Mouse (Mus musculus): ENCODE measurements around the gene Cyth4. TPM values are rescaled to one million over a fixed set of nuclear protein-coding genes. Genes with fewer than 3 reads are reported as not detected.

Gene Cyth4
- polyA plus RNA-seq, 1 experiment from 2014 or later, result 8.2 TPM

DNA sequence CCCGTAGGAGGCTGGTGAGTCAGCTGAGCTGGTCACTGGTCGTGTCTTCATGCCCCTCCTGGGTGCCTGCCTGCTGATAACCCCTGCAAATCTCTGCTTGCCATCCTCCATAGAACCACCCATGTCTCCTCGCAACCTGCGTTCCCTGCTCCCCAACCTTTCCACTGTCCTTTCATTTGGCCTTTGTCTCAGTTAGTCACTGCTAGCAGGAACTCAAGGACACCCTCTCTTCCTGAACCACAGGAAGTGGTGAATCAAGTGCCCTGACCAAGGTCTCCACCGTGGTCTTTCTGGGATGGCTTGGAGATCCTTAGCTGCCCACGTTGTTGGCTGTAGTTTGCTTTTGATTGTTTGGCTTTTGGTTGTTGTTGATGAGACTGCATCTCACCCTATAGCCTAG is 4.3 kb downstream of the Cyth4 start:
- no peak for ATAC-seq
- 78% methylated on average over 6 of the region's 6 CpGs for WGBS

DNA sequence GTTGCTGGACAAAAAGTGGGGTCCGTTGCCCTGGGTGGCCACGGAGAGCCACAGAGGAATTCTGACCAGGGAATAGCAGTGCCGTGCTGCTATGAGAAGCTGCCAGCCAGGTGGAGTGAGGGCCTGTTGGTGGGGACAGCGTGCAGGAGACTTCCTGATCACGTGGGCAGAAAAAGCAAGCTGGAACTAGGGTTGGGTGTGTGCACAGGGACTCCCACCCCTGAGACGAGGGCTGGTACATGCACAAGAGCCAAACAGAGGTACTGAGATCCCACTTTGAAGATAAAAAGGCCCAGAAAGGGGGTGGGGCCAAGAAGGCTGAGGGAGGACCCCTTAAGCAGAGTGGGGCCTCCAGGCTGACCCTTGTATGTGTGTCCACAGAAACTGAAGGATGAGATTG is 7.4 kb downstream of the Cyth4 start:
- no peak for ATAC-seq
- H3K4me1 ChIP-seq (replicated peaks), result no peaks in the 10 kb centered on the region
- WGBS, result 70% methylated on average over 6 of the region's 6 CpGs
- no peak overlapping the region for H3K4me3 ChIP-seq (replicated peaks)
- no peak overlapping the region for H3K9ac ChIP-seq
- no peaks in the 10 kb centered on the region for H3K9me3 ChIP-seq
- no peak overlapping the region for H3K27ac ChIP-seq
- no peaks in the 10 kb centered on the region for H3K36me3 ChIP-seq
- no peak overlapping the region for H3K4me2 ChIP-seq (replicated peaks)
- no peaks in the 10 kb centered on the region for H3K27me3 ChIP-seq (replicated peaks)

More for the DNA sequence above, 4.3 kb downstream of the Cyth4 start:
- Histone ChIP-seq H3K4me2 (replicated peaks) (no peak overlapping the region), H3K27ac (no peak overlapping the region), H3K9ac (no peak overlapping the region), H3K36me3 (no peaks in the 10 kb centered on the region), H3K4me3 (replicated peaks) (no peak overlapping the region), H3K4me1 (replicated peaks) (no peaks in the 10 kb centered on the region), H3K9me3 (no peaks in the 10 kb centered on the region), H3K27me3 (replicated peaks) (no peaks in the 10 kb centered on the region)

DNA sequence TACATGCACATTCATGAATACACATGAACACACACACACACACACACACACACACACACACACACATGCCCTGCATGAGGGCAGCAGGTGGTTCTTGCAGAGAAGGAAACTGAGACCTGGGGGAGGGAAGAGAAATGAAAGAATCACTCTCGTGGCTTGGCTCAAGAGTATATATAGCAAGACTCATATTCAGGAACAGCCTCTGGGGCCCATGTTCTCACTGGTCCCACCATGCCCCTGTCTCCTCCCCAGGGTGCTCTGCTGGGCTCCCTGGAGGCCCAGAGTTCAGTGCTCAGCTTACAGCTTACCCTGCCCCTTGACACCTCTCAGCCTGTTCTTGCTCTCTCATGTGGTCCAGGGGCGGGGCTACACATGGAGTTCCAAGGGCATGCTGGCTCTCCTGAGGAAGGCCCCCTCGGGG is 8.5 kb downstream of the Cyth4 start:
- no peaks in the 10 kb centered on the region for H3K36me3 ChIP-seq
- no peaks in the 10 kb centered on the region for H3K4me1 ChIP-seq (replicated peaks)
- H3K9ac ChIP-seq, result no peak overlapping the region
- H3K27ac ChIP-seq, result no peak overlapping the region
- no peak for ATAC-seq
- 32% methylated on average over 3 of the region's 3 CpGs for WGBS
- no peak overlapping the region for H3K4me2 ChIP-seq (replicated peaks)
- H3K27me3 ChIP-seq (replicated peaks), result no peaks in the 10 kb centered on the region
- no peaks in the 10 kb centered on the region for H3K9me3 ChIP-seq
- H3K4me3 ChIP-seq (replicated peaks), result no peak overlapping the region

DNA sequence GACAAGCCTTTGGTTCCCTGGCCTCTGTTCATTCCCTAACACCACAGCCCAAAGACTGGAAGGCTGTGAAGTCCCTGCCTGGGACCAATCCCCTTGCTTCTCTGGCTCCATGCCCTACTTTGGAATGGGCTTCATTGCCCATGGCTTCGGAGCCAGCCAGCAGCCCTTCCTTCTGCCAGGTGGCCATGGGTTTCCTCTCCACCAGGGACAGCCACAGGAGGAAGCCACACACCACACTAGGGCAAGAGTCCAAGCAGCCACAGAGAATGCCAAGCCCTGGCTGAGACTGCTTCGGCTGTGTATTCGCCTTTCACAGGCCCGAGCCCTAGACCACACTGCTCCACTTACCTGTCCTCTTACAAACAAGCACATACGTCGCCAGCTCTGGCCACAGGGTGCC is 9.2 kb downstream of the Cyth4 start:
- Histone ChIP-seq H3K4me3 (replicated peaks) (no peak overlapping the region), H3K36me3 (no peaks in the 10 kb centered on the region), H3K4me2 (replicated peaks) (no peak overlapping the region), H3K9me3 (no peaks in the 10 kb centered on the region), H3K27me3 (replicated peaks) (no peaks in the 10 kb centered on the region), H3K4me1 (replicated peaks) (no peaks in the 10 kb centered on the region), H3K9ac (no peak overlapping the region), H3K27ac (no peak overlapping the region)
- 82% methylated on average over 6 of the region's 6 CpGs for WGBS
- no peak for ATAC-seq

DNA sequence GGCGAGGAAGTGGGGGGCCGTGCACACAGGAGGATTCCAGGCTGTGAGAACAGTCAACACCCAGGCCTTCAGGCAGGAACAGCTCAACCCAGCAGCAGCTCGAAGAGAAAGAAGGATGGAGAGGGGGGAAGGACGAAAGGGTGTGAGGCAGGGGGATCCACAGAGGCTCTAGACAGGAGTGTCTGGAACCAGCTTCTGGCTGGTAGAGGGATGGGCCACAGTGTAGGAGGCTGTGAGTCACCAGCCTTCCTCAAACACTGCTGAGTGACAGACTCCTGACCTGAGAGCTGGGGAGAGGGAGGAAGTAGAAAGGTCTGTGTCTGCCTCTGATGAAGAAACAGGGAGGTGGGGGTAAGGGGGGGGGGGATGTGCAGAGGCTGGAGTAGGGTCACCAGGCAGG is 10.6 kb downstream of the Cyth4 start:
- Histone ChIP-seq H3K36me3 (no peaks in the 10 kb centered on the region), H3K4me1 (replicated peaks) (no peaks in the 10 kb centered on the region), H3K4me3 (replicated peaks) (no peak overlapping the region), H3K9me3 (no peaks in the 10 kb centered on the region), H3K4me2 (replicated peaks) (no peak overlapping the region), H3K9ac (no peak overlapping the region), H3K27ac (no peak overlapping the region), H3K27me3 (replicated peaks) (no peaks in the 10 kb centered on the region)
- peak; percentile 53; the same call in 1 of the 2 replicates for ATAC-seq
- WGBS, result 48% methylated on average over 4 of the region's 4 CpGs

DNA sequence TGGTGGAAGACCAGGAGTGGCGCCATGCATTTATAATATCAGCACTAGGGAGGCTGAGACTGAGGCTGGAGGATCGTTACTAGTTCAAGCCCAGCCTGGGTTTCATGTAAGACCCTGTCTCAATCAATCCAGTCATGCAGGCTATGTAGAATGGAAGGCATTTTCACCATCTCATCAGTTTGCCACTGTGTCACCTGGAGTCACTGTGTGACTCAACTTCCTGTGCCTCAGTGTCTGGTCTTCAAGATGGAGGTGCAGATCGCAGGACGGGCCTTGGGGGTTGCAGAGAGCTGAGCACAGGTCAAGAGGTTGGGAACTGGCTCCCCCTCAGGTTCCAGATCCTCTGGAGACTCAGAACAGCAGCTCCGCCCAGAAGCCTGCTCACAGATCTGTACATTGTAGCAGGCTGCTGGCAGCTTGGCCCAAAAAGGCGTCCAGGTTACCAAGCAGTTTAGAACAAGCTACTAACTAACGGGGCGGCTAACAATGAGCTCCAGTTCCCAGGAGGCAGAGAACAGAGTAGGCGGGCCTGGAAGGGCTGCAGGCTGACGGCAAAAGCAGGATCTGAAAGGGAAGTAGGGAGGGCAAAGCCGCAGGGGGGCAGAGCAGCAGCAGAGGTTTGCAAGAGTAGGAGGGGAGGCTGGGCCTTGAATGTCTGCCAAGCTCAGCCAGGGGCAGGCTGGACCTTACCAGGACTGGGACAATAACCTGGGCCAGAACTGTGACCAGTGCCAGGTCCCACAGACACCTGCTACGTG is 14.0 kb downstream of the Cyth4 start:
- ATAC-seq, result no peak
- Histone ChIP-seq H3K36me3 (no peaks in the 10 kb centered on the region), H3K9ac (no peak overlapping the region), H3K27me3 (replicated peaks) (no peaks in the 10 kb centered on the region), H3K4me3 (replicated peaks) (no peak overlapping the region), H3K4me2 (replicated peaks) (no peak overlapping the region), H3K27ac (no peak overlapping the region), H3K9me3 (no peaks in the 10 kb centered on the region), H3K4me1 (replicated peaks) (no peaks in the 10 kb centered on the region)
- 49% methylated on average over 12 of the region's 12 CpGs for WGBS

DNA sequence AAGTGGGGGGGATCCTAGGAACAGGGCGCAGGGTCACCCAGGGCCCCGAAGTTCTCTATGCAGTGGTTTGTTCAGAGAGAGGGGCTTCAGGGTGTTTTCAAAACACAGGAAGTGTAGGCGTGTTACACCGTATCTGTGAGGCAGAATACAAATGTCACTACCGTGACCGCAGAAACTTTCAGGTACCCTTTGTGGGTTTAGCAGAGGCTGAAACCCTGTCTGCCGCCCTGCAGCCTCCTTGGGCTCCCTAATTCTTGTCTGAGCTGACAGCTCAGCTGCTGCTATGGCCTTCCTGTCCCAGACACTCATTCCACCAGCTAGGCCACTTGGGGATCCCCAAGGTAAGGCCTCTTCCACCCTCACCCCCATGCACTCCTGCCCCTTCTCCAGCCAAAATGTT is 17.7 kb downstream of the Cyth4 start:
- 86% methylated on average over 7 of the region's 7 CpGs for WGBS
- H3K27ac ChIP-seq, result no peak overlapping the region
- no peaks in the 10 kb centered on the region for H3K36me3 ChIP-seq
- no peak overlapping the region for H3K4me3 ChIP-seq (replicated peaks)
- no peaks in the 10 kb centered on the region for H3K9me3 ChIP-seq
- H3K27me3 ChIP-seq (replicated peaks), result no peaks in the 10 kb centered on the region
- H3K4me2 ChIP-seq (replicated peaks), result no peak overlapping the region
- ATAC-seq, result no peak
- H3K4me1 ChIP-seq (replicated peaks), result no peaks in the 10 kb centered on the region
- H3K9ac ChIP-seq, result no peak overlapping the region

DNA sequence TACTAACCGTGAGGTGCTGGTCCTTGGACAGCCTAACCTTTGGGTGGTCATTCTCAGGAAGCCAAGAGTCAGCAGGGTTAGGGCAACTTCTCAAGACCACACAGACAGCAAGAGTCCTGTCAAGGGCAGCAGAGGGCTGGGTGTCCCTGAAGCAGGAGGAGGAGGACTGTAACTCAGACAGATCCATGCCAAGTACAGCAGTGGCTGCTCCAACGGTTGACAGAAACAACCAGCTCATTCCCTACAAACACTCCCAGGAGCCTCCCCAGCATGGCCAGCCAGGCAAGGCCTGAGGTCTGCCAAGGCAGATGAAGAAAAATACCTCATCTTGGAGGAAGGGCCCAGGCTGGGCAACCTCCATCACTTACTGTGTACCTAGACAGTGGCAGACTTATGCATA is 20.1 kb downstream of the Cyth4 start:
- Histone ChIP-seq H3K36me3 (no peaks in the 10 kb centered on the region), H3K9me3 (no peaks in the 10 kb centered on the region), H3K9ac (no peak overlapping the region), H3K4me3 (replicated peaks) (no peak overlapping the region), H3K4me1 (replicated peaks) (no peaks in the 10 kb centered on the region), H3K27ac (no peak overlapping the region), H3K27me3 (replicated peaks) (peaks cover 3% of the 10 kb centered on the region; the same call in 1 of the 2 replicates), H3K4me2 (replicated peaks) (no peak overlapping the region)
- 81% methylated on average over 2 of the region's 2 CpGs for WGBS
- no peak for ATAC-seq

DNA sequence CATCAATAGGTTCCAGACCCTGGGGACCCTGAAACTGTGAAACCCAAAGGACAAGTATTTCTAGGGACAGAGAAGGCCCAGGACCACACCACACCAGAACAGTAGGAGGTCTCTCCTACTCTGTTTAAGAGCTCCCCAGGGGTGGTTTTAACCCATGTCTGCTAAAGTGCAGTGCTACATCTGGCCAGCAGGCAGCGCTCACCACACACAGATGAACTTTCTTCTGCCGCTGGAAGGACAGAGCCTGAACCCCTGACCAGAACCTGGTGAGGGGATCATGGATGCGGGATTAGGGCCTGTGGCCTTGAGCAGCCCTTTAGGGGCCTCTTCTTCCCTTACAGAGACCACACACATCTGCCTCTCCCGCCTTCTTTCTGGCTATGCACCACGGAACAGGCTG is 26.6 kb downstream of the Cyth4 start:
- ATAC-seq, result no peak
- WGBS, result 12% methylated on average over 5 of the region's 5 CpGs
- H3K4me1 ChIP-seq (replicated peaks), result 0 out of 2 replicates have a peak, but pooled peaks cover 5% of the 10 kb centered on the region
- no peaks in the 10 kb centered on the region for H3K36me3 ChIP-seq
- no peak overlapping the region for H3K4me3 ChIP-seq (replicated peaks)
- no peak overlapping the region for H3K9ac ChIP-seq
- no peaks in the 10 kb centered on the region for H3K9me3 ChIP-seq
- H3K4me2 ChIP-seq (replicated peaks), result no peak overlapping the region
- H3K27ac ChIP-seq, result no peak overlapping the region
- H3K27me3 ChIP-seq (replicated peaks), result peaks cover 3% of the 10 kb centered on the region

DNA sequence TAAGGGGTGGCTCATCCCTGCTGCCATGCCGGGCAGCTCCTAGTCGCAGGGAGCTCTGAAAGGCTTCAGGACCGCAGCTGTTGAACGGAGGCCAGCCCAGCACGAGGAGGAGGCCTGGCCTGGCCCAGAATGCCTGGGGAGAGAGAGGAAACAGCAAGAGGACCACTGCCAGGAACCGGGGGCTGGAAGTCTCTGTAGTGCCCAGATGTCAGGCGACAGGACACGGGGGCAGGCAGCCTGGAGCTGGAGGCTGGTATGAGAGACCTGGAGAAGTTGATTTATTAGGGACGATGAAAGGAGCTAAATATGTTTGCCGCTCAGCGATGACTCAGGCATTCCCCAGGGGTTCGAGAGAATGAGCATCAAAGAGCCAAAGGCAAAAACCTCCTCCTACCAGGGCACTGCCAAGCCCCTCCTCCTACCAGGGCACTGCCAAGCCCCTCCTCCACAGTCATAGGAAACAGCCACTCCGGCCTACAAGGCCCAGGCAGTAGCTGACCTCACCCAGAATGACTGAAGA is 27.6 kb downstream of the Cyth4 start:
- 44% methylated on average over 13 of the region's 13 CpGs for WGBS
- peak; percentile 81 for ATAC-seq
- no peak overlapping the region for H3K4me2 ChIP-seq (replicated peaks)

DNA sequence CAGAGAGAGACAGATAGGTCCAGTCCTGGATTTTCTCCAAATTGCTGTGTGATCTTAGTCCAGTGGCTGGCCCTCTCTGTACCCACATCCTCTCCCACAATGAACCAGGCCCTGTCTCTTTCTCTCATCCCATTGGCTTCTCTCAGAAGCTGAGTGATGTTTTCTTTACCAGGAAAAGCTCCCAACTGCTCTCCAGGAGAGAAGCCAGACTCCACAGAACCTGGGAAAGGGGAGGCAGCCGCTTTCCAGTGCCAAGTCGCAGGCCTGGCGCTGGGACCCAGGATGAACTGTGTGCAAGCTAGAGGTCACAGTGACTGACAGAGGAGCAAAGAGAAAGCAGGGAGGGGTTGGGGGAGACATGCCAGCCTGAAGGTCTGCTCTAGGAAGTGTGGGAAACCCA is 28.1 kb downstream of the Cyth4 start:
- Histone ChIP-seq H3K4me1 (replicated peaks) (0 out of 2 replicates have a peak, but pooled peaks cover 5% of the 10 kb centered on the region), H3K36me3 (no peaks in the 10 kb centered on the region), H3K9ac (no peak overlapping the region), H3K4me3 (replicated peaks) (no peak overlapping the region), H3K27me3 (replicated peaks) (peaks cover 3% of the 10 kb centered on the region), H3K9me3 (no peaks in the 10 kb centered on the region), H3K27ac (peak overlapping the region; percentile 14; the same call in 1 of the 2 replicates), H3K4me2 (replicated peaks) (no peak overlapping the region)
- 59% methylated on average over 3 of the region's 3 CpGs for WGBS
- no peak; the same call in 1 of the 2 replicates for ATAC-seq

More for the DNA sequence above, 27.6 kb downstream of the Cyth4 start:
- H3K27ac ChIP-seq, result peak overlapping the region; percentile 33; the same call in 1 of the 2 replicates
- H3K36me3 ChIP-seq, result no peaks in the 10 kb centered on the region
- H3K9ac ChIP-seq, result no peak overlapping the region
- H3K9me3 ChIP-seq, result no peaks in the 10 kb centered on the region
- peaks cover 3% of the 10 kb centered on the region for H3K27me3 ChIP-seq (replicated peaks)
- H3K4me1 ChIP-seq (replicated peaks), result 0 out of 2 replicates have a peak, but pooled peaks cover 5% of the 10 kb centered on the region
- H3K4me3 ChIP-seq (replicated peaks), result no peak overlapping the region

DNA sequence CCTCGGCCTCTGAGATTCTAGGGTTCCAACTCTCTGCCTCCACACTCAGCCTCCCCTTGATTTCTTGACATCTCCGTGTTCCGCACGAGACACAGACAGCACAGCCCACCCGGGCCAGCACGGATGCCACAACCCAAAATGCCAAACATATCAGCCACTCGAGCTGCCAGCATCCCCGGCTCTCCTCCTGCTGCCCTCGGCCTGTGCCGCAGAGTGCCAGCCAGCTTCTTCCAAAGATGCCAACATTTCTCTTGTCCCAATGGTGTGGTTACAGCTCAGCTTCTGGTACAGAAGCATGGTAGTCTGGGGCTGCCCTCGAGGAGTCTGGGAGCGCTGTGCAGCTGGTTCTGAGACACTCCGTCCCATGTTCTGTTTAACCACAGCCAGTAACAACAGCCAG is 29.4 kb downstream of the Cyth4 start:
- Histone ChIP-seq H3K36me3 (no peaks in the 10 kb centered on the region), H3K27me3 (replicated peaks) (no peaks in the 10 kb centered on the region; the same call in 1 of the 2 replicates), H3K9me3 (no peaks in the 10 kb centered on the region), H3K4me1 (replicated peaks) (0 out of 2 replicates have a peak, but pooled peaks cover 5% of the 10 kb centered on the region), H3K4me2 (replicated peaks) (no peak overlapping the region), H3K4me3 (replicated peaks) (no peak overlapping the region), H3K9ac (no peak overlapping the region), H3K27ac (no peak overlapping the region)
- no peak for ATAC-seq
- WGBS, result 90% methylated on average over 13 of the region's 13 CpGs

DNA sequence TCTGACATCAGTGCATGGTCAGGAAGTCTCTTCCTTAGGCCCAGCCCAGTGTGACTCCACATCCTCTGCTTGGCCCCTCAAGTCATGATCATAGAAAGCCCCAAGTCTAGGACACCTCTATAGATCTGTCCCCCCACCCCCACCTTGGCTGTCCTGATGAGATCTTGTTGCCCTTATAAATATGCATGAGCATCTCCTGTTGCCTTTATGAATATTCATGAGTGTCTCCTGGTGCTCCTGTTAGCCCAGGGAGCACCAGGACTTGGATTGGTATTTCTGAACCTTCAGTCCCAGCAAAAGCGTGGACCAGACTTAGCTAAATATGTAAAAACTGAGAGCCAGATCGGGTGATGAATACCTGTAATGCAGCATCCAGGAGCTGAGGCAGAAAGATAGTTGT is 35.5 kb downstream of the Cyth4 start:
- no peak for ATAC-seq
- 58% methylated on average over 2 of the region's 2 CpGs for WGBS
- no peak overlapping the region for H3K27ac ChIP-seq
- no peak overlapping the region for H3K4me3 ChIP-seq (replicated peaks)
- no peak overlapping the region for H3K4me2 ChIP-seq (replicated peaks)
- H3K27me3 ChIP-seq (replicated peaks), result no peaks in the 10 kb centered on the region
- H3K9ac ChIP-seq, result no peak overlapping the region
- no peaks in the 10 kb centered on the region for H3K9me3 ChIP-seq
- H3K36me3 ChIP-seq, result no peaks in the 10 kb centered on the region
- peaks cover 3% of the 10 kb centered on the region; the same call in 1 of the 2 replicates for H3K4me1 ChIP-seq (replicated peaks)

Measured in intestine, embryonic 15.5 days (tissue).